Mouse (Mus musculus): ENCODE measurements at regions not wholly inside any gene's neighbourhood (a gene's known extent, or its start where the extent isn't known, plus 50 kb on each side); places are given as distances from the start of the nearest gene placed in this dataset.
A peak's percentile ranks its signal among the peaks of the same experiment; 100 is the strongest.

DNA sequence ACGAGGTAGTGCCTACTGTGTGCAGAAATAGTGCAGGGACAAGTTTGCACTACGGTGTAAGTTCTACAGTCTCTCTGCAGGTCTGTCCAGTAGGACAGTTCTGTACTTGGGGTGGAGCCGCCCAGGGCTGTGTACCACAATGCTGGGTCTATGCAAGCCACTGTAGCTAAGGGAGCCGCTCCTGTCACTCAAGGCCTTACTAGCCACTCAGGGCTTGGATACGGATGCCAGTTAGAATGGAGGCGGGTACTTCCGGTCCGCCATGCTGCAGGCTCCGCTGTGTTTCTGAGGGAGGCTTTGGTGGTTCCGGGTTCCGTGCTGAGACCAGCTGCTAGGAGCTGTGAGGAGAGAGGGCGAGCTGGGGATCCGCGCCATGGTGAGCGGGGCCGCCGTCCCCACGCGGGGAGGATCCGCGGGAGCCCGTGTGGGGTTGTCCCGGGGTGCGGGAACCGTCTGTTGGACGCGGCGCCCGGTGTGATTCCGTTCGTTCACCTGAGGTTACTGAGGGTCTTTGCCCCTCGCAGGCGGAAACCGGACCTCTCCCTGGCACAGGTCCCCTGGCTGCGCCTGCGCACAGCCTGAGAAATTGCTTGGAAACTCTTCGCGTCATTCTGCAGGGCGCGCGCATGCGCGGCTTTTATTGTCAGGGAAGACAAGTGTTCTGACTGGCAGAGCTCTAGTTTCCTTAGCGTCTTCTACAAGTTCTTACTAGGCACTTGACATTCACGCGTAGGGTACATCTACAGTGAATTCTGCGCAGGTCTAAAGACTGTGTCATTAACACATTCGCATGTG lies 51.0 kb upstream of the Zfp873 start:
- DNase-seq, result peak; percentile 70
